7 mouse cellular contexts compared by ENCODE assay signal in genomic region chr16:30065077-30065476, GRCm38 (mm10). TPM values are rescaled to one million over a fixed set of nuclear protein-coding genes. Genes with fewer than 3 reads are reported as not detected.
A peak's percentile ranks its signal among the peaks of the same experiment; 100 is the strongest.
DNase-seq lines count a peak whose midpoint lies in the region; ATAC-seq and TF ChIP-seq lines count a peak whose summit lies in the region.

No protein-coding gene starts in this region.

- peak overlapping the region; percentile 64 for H3K4me3 ChIP-seq in intestine, postnatal 0 days (ENCODE audit: low read depth, low read length)
- peak overlapping the region; percentile 79 for H3K4me3 ChIP-seq in limb, embryonic 10.5 days
- H3K4me3 ChIP-seq in midbrain, embryonic 12.5 days = peak overlapping the region; percentile 67
- peak overlapping the region; percentile 59 for H3K4me3 ChIP-seq in spleen, adult 2 months (ENCODE audit: extremely low read depth, insufficient read depth, insufficient read length)

- 0 out of 2 replicates have a peak, but pooled peaks cover 3% of the 10 kb centered on the region for H3K4me1 ChIP-seq in intestine, postnatal 0 days (replicated peaks; ENCODE audit: control insufficient read depth, insufficient read depth, low read length)
- peaks cover 76% of the 10 kb centered on the region for H3K4me1 ChIP-seq in limb, embryonic 10.5 days
- peaks cover 63% of the 10 kb centered on the region for H3K4me1 ChIP-seq in midbrain, embryonic 12.5 days
- H3K4me1 ChIP-seq in spleen, adult 2 months (ENCODE audit: control insufficient read depth, insufficient read depth, insufficient read length) = peaks cover 24% of the 10 kb centered on the region

- no peaks in the 10 kb centered on the region; the same call in 1 of the 2 replicates for H3K36me3 ChIP-seq in intestine, postnatal 0 days (ENCODE audit: control insufficient read depth, insufficient read depth)
- peaks cover 8% of the 10 kb centered on the region; the same call in 1 of the 2 replicates for H3K36me3 ChIP-seq in limb, embryonic 10.5 days
- no peaks in the 10 kb centered on the region for H3K36me3 ChIP-seq in midbrain, embryonic 12.5 days
- peaks cover 6% of the 10 kb centered on the region for H3K36me3 ChIP-seq in spleen, adult 2 months (ENCODE audit: control insufficient read depth, insufficient read depth, low read length)

- DNase-seq in adrenal gland, adult (ENCODE audit: inconsistent age in 2 of 2, low spot score in 1 of 2) = peak; percentile 98
- DNase-seq in embryo, embryonic 10.5 days (ENCODE audit: low spot score) = peak; percentile 98
- DNase-seq in gastrocnemius, postnatal 25 days = peak; percentile 94
- DNase-seq in limb, embryonic 10.5 days (ENCODE audit: low spot score) = peak; percentile 93
- DNase-seq in spleen, adult 2 months (ENCODE audit: low read depth in 1 of 2, low spot score in 2 of 2) = peak; percentile 67 to 83

- TF ChIP-seq CTCF in intestine, postnatal 0 days (IDR thresholded peaks at IDR 0.05; ENCODE audit: low read depth) = no peak
- no peak for TF ChIP-seq CTCF in spleen, adult 2 months (IDR thresholded peaks at IDR 0.05; ENCODE audit: extremely low read depth, insufficient read depth, insufficient read length, insufficient replicate concordance)

- under 1% methylated on average over 21 of the region's 21 CpGs for WGBS in intestine, postnatal 0 days
- 0% methylated on average over 21 of the region's 21 CpGs for WGBS in limb, embryonic 10.5 days
- WGBS in midbrain, embryonic 12.5 days = under 1% methylated on average over 21 of the region's 21 CpGs
- WGBS in spleen, adult 2 months = under 1% methylated on average over 21 of the region's 21 CpGs

- ATAC-seq in intestine, postnatal 0 days = peak; percentile 74
- ATAC-seq in midbrain, embryonic 12.5 days (ENCODE audit: low FRiP score, low read depth) = peak; percentile 73

- peak overlapping the region; percentile 97 for H3K4me2 ChIP-seq in intestine, postnatal 0 days (replicated peaks; ENCODE audit: low read depth)
- H3K4me2 ChIP-seq in midbrain, embryonic 12.5 days (replicated peaks) = peak overlapping the region; percentile 98

- no peaks in the 10 kb centered on the region for H3K9me3 ChIP-seq in intestine, postnatal 0 days (ENCODE audit: control insufficient read depth)
- H3K9me3 ChIP-seq in limb, embryonic 10.5 days (replicated peaks) = no peaks in the 10 kb centered on the region
- no peaks in the 10 kb centered on the region for H3K9me3 ChIP-seq in midbrain, embryonic 12.5 days

- no peaks in the 10 kb centered on the region for H3K27me3 ChIP-seq in intestine, postnatal 0 days (replicated peaks; ENCODE audit: control insufficient read depth, insufficient read depth, low read length)
- H3K27me3 ChIP-seq in limb, embryonic 10.5 days (ENCODE audit: low read depth, poor library complexity, severe bottlenecking) = peaks cover 21% of the 10 kb centered on the region
- H3K27me3 ChIP-seq in midbrain, embryonic 12.5 days = peaks cover 61% of the 10 kb centered on the region
- H3K27me3 ChIP-seq in spleen, adult 2 months (ENCODE audit: control insufficient read depth, insufficient read depth, low read length) = peaks cover 1% of the 10 kb centered on the region; the same call in 1 of the 2 replicates

- H3K27ac ChIP-seq in intestine, postnatal 0 days (ENCODE audit: low read depth, low read length) = peak overlapping the region; percentile 99; the same call in 1 of the 2 replicates
- peak overlapping the region; percentile 99 for H3K27ac ChIP-seq in limb, embryonic 10.5 days
- peak overlapping the region; percentile 69; the same call in 1 of the 2 replicates for H3K27ac ChIP-seq in midbrain, embryonic 12.5 days (replicated peaks)
- H3K27ac ChIP-seq in spleen, adult 2 months (ENCODE audit: insufficient read depth, low read length) = 0 out of 2 replicates have a peak overlapping the region, but pooled peaks have one; percentile 46

- H3K9ac ChIP-seq in intestine, postnatal 0 days (ENCODE audit: low read depth, low read length) = 0 out of 2 replicates have a peak overlapping the region, but pooled peaks have one; percentile 76
- H3K9ac ChIP-seq in midbrain, embryonic 12.5 days (replicated peaks) = no peak overlapping the region

- TF ChIP-seq POLR2A in spleen, adult 2 months (IDR thresholded peaks at IDR 0.05; ENCODE audit: low read depth, low read length) = peak; percentile 86

RNA-seq across cellular contexts. Expression of gene Hes1, which starts 0.9 kb away (rescaled TPM):
- total RNA-seq in gastrocnemius, postnatal 25 days (2021) = 10 to 100 TPM in 1 of 2 experiments, 1 to 10 TPM in 1; 9.2 to 12.5 TPM
- 44.0 and 52.9 TPM in 2 replicates for polyA plus RNA-seq in intestine, postnatal 0 days (2015; fragmentation: Nextera tagmentation; extraction: Ambion mirVana)
- 39.5 and 45.5 TPM in 2 replicates for polyA plus RNA-seq in limb, embryonic 10.5 days (2016; fragmentation: Nextera tagmentation; extraction: Ambion mirVana)
- 30.5 and 37.9 TPM in 2 replicates for polyA plus RNA-seq in midbrain, embryonic 12.5 days (2016; fragmentation: Nextera tagmentation; extraction: Ambion mirVana)
- polyA plus RNA-seq in spleen, adult 2 months (2012; rRNA removed) = 94.1 and 116 TPM in 2 replicates

Comparison
In these comparisons a context has a peak if more than half of its experiments do, and no peak if none do; other contexts are left out.
1. Peak in every context shown above with its lines: DNase-seq, ATAC-seq, H3K4me3 ChIP-seq and H3K27ac ChIP-seq.
2. H3K27ac ChIP-seq: peak in every context shown above with its lines; median percentile 99 in intestine, postnatal 0 days; 99 in limb, embryonic 10.5 days; 69 in midbrain, embryonic 12.5 days; 46 in spleen, adult 2 months.